ENCODE assay signal across 9 mouse cellular contexts in genomic region chr7:30143170-30143554, GRCm38 (mm10). TPM values are rescaled to one million over a fixed set of nuclear protein-coding genes. Genes with fewer than 3 reads are reported as not detected.
DNase-seq lines count a peak whose midpoint lies in the region; ATAC-seq and TF ChIP-seq lines count a peak whose summit lies in the region.
"Had no signal": no experiment of that assay in that cellular context is flagged by ENCODE, and none has a peak within 500 bp of the region (broad histone marks: within the 10 kb centered on the region; RNA-seq: fewer than 3 reads in every experiment).

No protein-coding gene starts in this region.

- H3K27me3 ChIP-seq in heart, adult 2 months (ENCODE audit: control insufficient read depth, insufficient read depth, low read length): no peaks in the 10 kb centered on the region
- H3K27me3 ChIP-seq in spleen, adult 2 months (ENCODE audit: control insufficient read depth, insufficient read depth, low read length): no peaks in the 10 kb centered on the region; the same call in 1 of the 2 replicates
- no peaks in the 10 kb centered on the region for H3K27me3 ChIP-seq in limb, embryonic 15.5 days
- no peaks in the 10 kb centered on the region for H3K27me3 ChIP-seq in stomach, postnatal 0 days (ENCODE audit: control insufficient read depth, insufficient read depth, low read length)

- no peak for ATAC-seq in limb, embryonic 15.5 days (ENCODE audit: insufficient number of reproducible peaks, low FRiP score, low TSS enrichment, low read depth)
- no peak for ATAC-seq in stomach, postnatal 0 days (ENCODE audit: low FRiP score, low TSS enrichment)
- ATAC-seq in CD4-positive, CD25-positive, alpha-beta regulatory T cell, adult 4 months: no peak

- WGBS in heart, adult 2 months: 18% methylated on average over 8 of the region's 8 CpGs
- 14% methylated on average over 8 of the region's 8 CpGs for WGBS in spleen, adult 2 months
- WGBS in limb, embryonic 15.5 days: 13% methylated on average over 8 of the region's 8 CpGs
- WGBS in stomach, postnatal 0 days: 11% methylated on average over 8 of the region's 8 CpGs

- no peak overlapping the region for H3K27ac ChIP-seq in heart, adult 2 months
- H3K27ac ChIP-seq in spleen, adult 2 months (ENCODE audit: insufficient read depth, low read length): no peak overlapping the region
- H3K27ac ChIP-seq in limb, embryonic 15.5 days: peak overlapping the region; percentile 92
- no peak overlapping the region; the same call in 1 of the 2 replicates for H3K27ac ChIP-seq in stomach, postnatal 0 days (replicated peaks)

- no peaks in the 10 kb centered on the region for H3K79me2 ChIP-seq in heart, adult 2 months (replicated peaks; ENCODE audit: control insufficient read depth, insufficient read depth, low read length)

- TF ChIP-seq CTCF in heart, adult 2 months (IDR thresholded peaks at IDR 0.05): no peak
- no peak for TF ChIP-seq CTCF in spleen, adult 2 months (IDR thresholded peaks at IDR 0.05; ENCODE audit: extremely low read depth, insufficient read depth, insufficient read length, insufficient replicate concordance)
- TF ChIP-seq CTCF in stomach, postnatal 0 days (IDR thresholded peaks at IDR 0.05; ENCODE audit: low read depth): no peak

- H3K9me3 ChIP-seq in limb, embryonic 15.5 days: 0 out of 2 replicates have a peak, but pooled peaks cover 8% of the 10 kb centered on the region
- no peaks in the 10 kb centered on the region for H3K9me3 ChIP-seq in stomach, postnatal 0 days (ENCODE audit: control insufficient read depth, low read length)

- intact Hi-C loops in heart, adult 2 months (cut with DNase I): no loop called here

- H3K9ac ChIP-seq in heart, adult 2 months (ENCODE audit: low read depth, low read length): peak overlapping the region; percentile 40
- H3K9ac ChIP-seq in limb, embryonic 15.5 days: peak overlapping the region; percentile 56
- H3K9ac ChIP-seq in stomach, postnatal 0 days (ENCODE audit: low read length): peak overlapping the region; percentile 59

- H3K4me2 ChIP-seq in limb, embryonic 15.5 days: peak overlapping the region; percentile 67
- H3K4me2 ChIP-seq in stomach, postnatal 0 days (replicated peaks; ENCODE audit: low read depth): peak overlapping the region; percentile 67

- TF ChIP-seq POLR2A in heart, adult 2 months (IDR thresholded peaks at IDR 0.05; ENCODE audit: insufficient read depth, low read depth, low read length): no peak
- no peak for TF ChIP-seq POLR2A in spleen, adult 2 months (IDR thresholded peaks at IDR 0.05; ENCODE audit: low read depth, low read length)

- H3K36me3 ChIP-seq in heart, adult 2 months (ENCODE audit: control insufficient read depth, insufficient read depth, low read length): no peaks in the 10 kb centered on the region
- H3K36me3 ChIP-seq in spleen, adult 2 months (ENCODE audit: control insufficient read depth, insufficient read depth, low read length): no peaks in the 10 kb centered on the region; the same call in 1 of the 2 replicates
- H3K36me3 ChIP-seq in limb, embryonic 15.5 days: peaks cover 37% of the 10 kb centered on the region
- H3K36me3 ChIP-seq in stomach, postnatal 0 days (ENCODE audit: control insufficient read depth, insufficient read depth, low read length): no peaks in the 10 kb centered on the region

- TF ChIP-seq EP300 in heart, adult 2 months (IDR thresholded peaks at IDR 0.05; ENCODE audit: insufficient read depth, low read depth, low read length): no peak
- no peak for TF ChIP-seq EP300 in stomach, postnatal 0 days (optimal IDR thresholded peaks at IDR 0.05)

- peak overlapping the region; percentile 51 for H3K4me3 ChIP-seq in heart, adult 2 months
- H3K4me3 ChIP-seq in spleen, adult 2 months (ENCODE audit: extremely low read depth, insufficient read depth, insufficient read length): peak overlapping the region; percentile 43; the same call in 1 of the 2 replicates
- H3K4me3 ChIP-seq in limb, embryonic 15.5 days: peak overlapping the region; percentile 60
- H3K4me3 ChIP-seq in stomach, postnatal 0 days (ENCODE audit: low read depth, low read length): peak overlapping the region; percentile 51

- DNase-seq in heart, adult 2 months: no peak
- DNase-seq in heart, postnatal 4 days: no peak
- DNase-seq in spleen, adult 2 months (ENCODE audit: low read depth in 1 of 2, low spot score in 2 of 2): no peak
- DNase-seq in spleen, postnatal 4 days (ENCODE audit: low spot score in 2 of 2): no peak
- no peak for DNase-seq in stomach, postnatal 0 days (ENCODE audit: low spot score)
- DNase-seq in ovary, adult 18-20 months (ENCODE audit: low spot score): no peak

- H3K4me1 ChIP-seq in heart, adult 2 months (ENCODE audit: control insufficient read depth, insufficient read depth, low read length): no peaks in the 10 kb centered on the region
- H3K4me1 ChIP-seq in spleen, adult 2 months (ENCODE audit: control insufficient read depth, insufficient read depth, insufficient read length): no peaks in the 10 kb centered on the region
- 0 out of 2 replicates have a peak, but pooled peaks cover 4% of the 10 kb centered on the region for H3K4me1 ChIP-seq in limb, embryonic 15.5 days
- H3K4me1 ChIP-seq in stomach, postnatal 0 days (replicated peaks; ENCODE audit: control insufficient read depth, insufficient read depth): no peaks in the 10 kb centered on the region

RNA-seq across cellular contexts. Expression of gene Zfp382, which starts 21.4 kb away (rescaled TPM):
- total RNA-seq in heart, adult 2 months (2021): 1 to 10 TPM; 2.1 to 2.4 TPM
- polyA plus RNA-seq in heart, adult 2 months (2012; rRNA removed): 0.68 and 0.88 TPM in 2 replicates
- 10 to 100 TPM; 10.5 to 11.0 TPM for total RNA-seq in heart, postnatal 4 days (2021)
- 0.92 and 1.9 TPM in 2 replicates for polyA plus RNA-seq in spleen, adult 2 months (2012; rRNA removed)
- polyA plus RNA-seq in limb, embryonic 15.5 days (2015; fragmentation: Nextera tagmentation; extraction: Ambion mirVana): 13.2 and 13.8 TPM in 2 replicates
- 2.4 and 3.0 TPM in 2 replicates for polyA plus RNA-seq in stomach, postnatal 0 days (2015; fragmentation: Nextera tagmentation; extraction: Ambion mirVana)
- 10 to 100 TPM; 13.2 to 20.3 TPM for polyA plus RNA-seq in CD4-positive, CD25-positive, alpha-beta regulatory T cell, adult 4 months (2017; shearing (Covaris generic))

RNA-seq across cellular contexts. Expression of gene Zfp146, which starts 26.4 kb away (rescaled TPM):
- 10 to 100 TPM; 29.8 TPM for total RNA-seq in heart, adult 2 months (2021)
- 11.0 and 21.5 TPM in 2 replicates for polyA plus RNA-seq in heart, adult 2 months (2012; rRNA removed)
- total RNA-seq in heart, postnatal 4 days (2021): 10 to 100 TPM; 45.3 to 46.6 TPM
- polyA plus RNA-seq in spleen, adult 2 months (2012; rRNA removed): 7.3 and 8.8 TPM in 2 replicates
- polyA plus RNA-seq in limb, embryonic 15.5 days (2015; fragmentation: Nextera tagmentation; extraction: Ambion mirVana): 17.4 and 18.7 TPM in 2 replicates
- polyA plus RNA-seq in stomach, postnatal 0 days (2015; fragmentation: Nextera tagmentation; extraction: Ambion mirVana): 4.2 and 5.4 TPM in 2 replicates
- polyA plus RNA-seq in CD4-positive, CD25-positive, alpha-beta regulatory T cell, adult 4 months (2017; shearing (Covaris generic)): 10 to 100 TPM; 19.5 to 22.3 TPM

RNA-seq across cellular contexts. Expression of gene Cox7a1, which starts 40.8 kb away (rescaled TPM):
- 1,000 to 10,000 TPM; 2,711 to 3,278 TPM for total RNA-seq in heart, adult 2 months (2021)
- polyA plus RNA-seq in heart, adult 2 months (2012; rRNA removed): 2,213 and 2,519 TPM in 2 replicates
- 100 to 1,000 TPM; 693 to 795 TPM for total RNA-seq in heart, postnatal 4 days (2021)
- 0.43 and 0.52 TPM in 2 replicates for polyA plus RNA-seq in spleen, adult 2 months (2012; rRNA removed)
- polyA plus RNA-seq in limb, embryonic 15.5 days (2015; fragmentation: Nextera tagmentation; extraction: Ambion mirVana): 3.4 and 10.1 TPM in 2 replicates
- polyA plus RNA-seq in stomach, postnatal 0 days (2015; fragmentation: Nextera tagmentation; extraction: Ambion mirVana): 38.8 and 40.7 TPM in 2 replicates
- polyA plus RNA-seq in CD4-positive, CD25-positive, alpha-beta regulatory T cell, adult 4 months (2017; shearing (Covaris generic)): under 1 TPM in 1 of 2 experiments, not detected in 1; 0.90 TPM
- total RNA-seq: neutrophil, adult 5-6 weeks had no signal

RNA-seq across cellular contexts. Expression of gene Zfp260, which starts 48.6 kb away (rescaled TPM):
- 10 to 100 TPM; 27.4 to 30.6 TPM for total RNA-seq in heart, adult 2 months (2021)
- 15.9 and 30.9 TPM in 2 replicates for polyA plus RNA-seq in heart, adult 2 months (2012; rRNA removed)
- total RNA-seq in heart, postnatal 4 days (2021): 10 to 100 TPM; 44.2 to 46.1 TPM
- 9.3 and 11.3 TPM in 2 replicates for polyA plus RNA-seq in spleen, adult 2 months (2012; rRNA removed)
- 132 and 137 TPM in 2 replicates for polyA plus RNA-seq in limb, embryonic 15.5 days (2015; fragmentation: Nextera tagmentation; extraction: Ambion mirVana)
- polyA plus RNA-seq in stomach, postnatal 0 days (2015; fragmentation: Nextera tagmentation; extraction: Ambion mirVana): 44.6 and 44.8 TPM in 2 replicates
- polyA plus RNA-seq in CD4-positive, CD25-positive, alpha-beta regulatory T cell, adult 4 months (2017; shearing (Covaris generic)): 10 to 100 TPM; 74.8 to 96.0 TPM

RNA-seq across cellular contexts. Expression of gene Zfp566, which starts 52.8 kb away (rescaled TPM):
- total RNA-seq in heart, adult 2 months (2021): 1 to 10 TPM; 1.4 to 2.0 TPM
- polyA plus RNA-seq in heart, adult 2 months (2012; rRNA removed): 1.7 and 1.9 TPM in 2 replicates
- total RNA-seq in heart, postnatal 4 days (2021): 1 to 10 TPM; 2.8 to 3.5 TPM
- polyA plus RNA-seq in spleen, adult 2 months (2012; rRNA removed): 1.1 and 2.2 TPM in 2 replicates
- polyA plus RNA-seq in limb, embryonic 15.5 days (2015; fragmentation: Nextera tagmentation; extraction: Ambion mirVana): 9.5 and 12.7 TPM in 2 replicates
- 3.4 and 3.8 TPM in 2 replicates for polyA plus RNA-seq in stomach, postnatal 0 days (2015; fragmentation: Nextera tagmentation; extraction: Ambion mirVana)
- polyA plus RNA-seq in CD4-positive, CD25-positive, alpha-beta regulatory T cell, adult 4 months (2017; shearing (Covaris generic)): 10 to 100 TPM; 11.6 to 12.0 TPM

Comparison
In these comparisons a context has a peak if more than half of its experiments do, and no peak if none do; other contexts are left out.
1. RNA of gene Cox7a1, which starts 40.8 kb away (polyA plus RNA-seq): 2,213 to 2,519 TPM in heart, adult 2 months; 38.8 to 40.7 TPM in stomach, postnatal 0 days, 3.4 to 10.1 TPM in limb, embryonic 15.5 days, 0.90 TPM in CD4-positive, CD25-positive, alpha-beta regulatory T cell, adult 4 months and 0.43 to 0.52 TPM in spleen, adult 2 months; every median in the first group is over 10 times any median in the second.
2. Peak in every context shown above with its lines, with median percentiles within 50 percentile points of each other: H3K4me3 ChIP-seq and H3K9ac ChIP-seq.